Mouse (Mus musculus) left cerebral cortex, adult 9 months (tissue): ENCODE data around the gene Cldn18.

Source experiments
- DNase-seq, 2 experiments: peaks; one replicate each; pipeline ENCODE4 v3.0.0; 2022; ENCODE audit warnings: low spot score in 2 of 2

The Cldn18 gene

GRCm38 (mm10) chr9:99685061-99685521, 32.0 kb downstream of the Cldn18 start:
- no peak for DNase-seq

- peak in 1 of 2 experiments; percentile 64 for DNase-seq
These were observed 35.0 kb downstream of the Cldn18 start for GRCm38 (mm10) chr9:99681980-99682570.

GRCm38 (mm10) chr9:99675714-99676113, 41.4 kb downstream of the Cldn18 start:
- no peak for DNase-seq

- DNase-seq = no peak
These were observed 45.5 kb downstream of the Cldn18 start for GRCm38 (mm10) chr9:99671603-99672002.

- no peak for DNase-seq
These were observed 49.5 kb downstream of the Cldn18 start for GRCm38 (mm10) chr9:99667596-99667995.

GRCm38 (mm10) chr9:99662887-99663286, 54.2 kb downstream of the Cldn18 start:
- DNase-seq = no peak

GRCm38 (mm10) chr9:99662406-99662805, 54.7 kb downstream of the Cldn18 start:
- DNase-seq = peak in 1 of 2 experiments; percentile 74

- DNase-seq = no peak
These were observed 55.4 kb downstream of the Cldn18 start for GRCm38 (mm10) chr9:99661606-99662166.

GRCm38 (mm10) chr9:99660756-99661155, 56.3 kb downstream of the Cldn18 start:
- no peak for DNase-seq

GRCm38 (mm10) chr9:99646102-99646501, 71.0 kb downstream of the Cldn18 start:
- no peak for DNase-seq

GRCm38 (mm10) chr9:99645416-99645815, 71.7 kb downstream of the Cldn18 start:
- DNase-seq = no peak

- no peak for DNase-seq
These were observed 77.1 kb downstream of the Cldn18 start for GRCm38 (mm10) chr9:99639957-99640356.
